8 mouse cellular contexts compared by ENCODE assay signal in the genomic region with DNA sequence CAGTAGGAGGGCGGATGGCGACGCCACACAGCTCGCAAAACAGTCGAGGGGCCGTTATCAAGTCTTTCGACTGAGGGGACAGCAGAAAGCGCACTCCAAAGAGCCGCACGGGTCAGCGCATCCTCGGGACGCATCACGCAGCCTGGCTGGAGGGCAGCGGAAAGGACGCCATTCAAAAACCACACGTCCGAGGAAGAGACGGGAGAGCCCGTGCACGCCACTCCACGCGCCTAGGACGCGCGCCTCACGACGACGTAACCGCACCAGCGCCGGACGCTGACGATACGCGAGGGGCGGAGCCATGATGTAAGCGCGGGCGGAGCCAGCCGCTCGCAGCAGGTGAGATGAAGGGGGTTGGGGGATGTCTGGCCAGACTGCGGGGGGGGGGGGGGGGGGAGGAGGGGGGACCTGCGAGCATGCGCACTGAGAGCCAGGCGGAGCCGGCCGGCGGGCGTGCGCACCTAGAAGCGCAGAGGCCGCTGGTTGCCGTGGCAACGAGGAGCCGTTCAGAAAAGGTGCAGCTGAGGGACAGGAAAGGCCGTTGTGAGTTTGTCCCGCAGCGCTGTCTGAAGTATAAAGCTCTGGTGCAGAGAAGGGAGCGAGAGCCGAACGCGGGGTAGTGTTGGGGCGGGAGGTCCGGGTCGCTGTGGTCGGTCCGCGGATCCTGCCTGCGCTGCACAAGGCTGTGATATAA. TPM values are rescaled to one million over a fixed set of nuclear protein-coding genes. Genes with fewer than 3 reads are reported as not detected.
DNase-seq lines count a peak whose midpoint lies in the region; ATAC-seq and TF ChIP-seq lines count a peak whose summit lies in the region.

A gene (plus strand): TSS at position 423 of the 694 bp plus-strand sequence.

- DNase-seq in ES-E14 (ENCODE audit: low read depth, low spot score): peak; percentile 90
- peak; percentile 91 for DNase-seq in cerebellum, adult 11-12 months
- DNase-seq in forebrain, postnatal 0 days: peak; percentile 97
- peak; percentile 77 for DNase-seq in heart, postnatal 4 days
- peak; percentile 88 to 93 for DNase-seq in layer of hippocampus, adult 2 months (ENCODE audit: low spot score in 2 of 2)
- peak; percentile 84 to 88 for DNase-seq in lung, adult 18-20 months
- peak; percentile 93 for DNase-seq in testis, postnatal 14 days (ENCODE audit: low spot score)

- H3K9me3 ChIP-seq in ES-E14 (ENCODE audit: control insufficient read depth, insufficient read depth, low read depth, low read length): no peaks in the 10 kb centered on the region
- no peaks in the 10 kb centered on the region for H3K9me3 ChIP-seq in forebrain, postnatal 0 days (ENCODE audit: low read length)

- peaks cover 6 to 14% of the 10 kb centered on the region in 2 experiments; a peak in 3 of 4 replicates for H3K4me1 ChIP-seq in ES-E14 (ENCODE audit: control insufficient read depth in 2 of 2, insufficient read depth in 2 of 2, low read length in 2 of 2, poor library complexity in 1 of 2)
- no peaks in the 10 kb centered on the region for H3K4me1 ChIP-seq in forebrain, postnatal 0 days (ENCODE audit: insufficient read depth)
- H3K4me1 ChIP-seq in olfactory bulb, adult 2 months (ENCODE audit: control insufficient read depth, insufficient read depth, low read length): peaks cover 3% of the 10 kb centered on the region; the same call in 1 of the 2 replicates

- peak within 1 kb of the TSS; percentile 72 for H3K4me2 ChIP-seq in forebrain, postnatal 0 days (ENCODE audit: low read depth)

- in situ Hi-C loops in ES-E14 (cut with MboI; ENCODE audit: low sequenced_read_pairs in 2 of 2, unreplicated experiment in 2 of 2): no loop called here

- H3K4me3 ChIP-seq in ES-E14 (ENCODE audit: insufficient read depth in 1 of 2, low read depth in 1 of 2, low read length in 2 of 2, poor library complexity in 1 of 2, severe bottlenecking in 1 of 2): peak within 1 kb of the TSS; percentile 83 to 84
- H3K4me3 ChIP-seq in forebrain, postnatal 0 days (ENCODE audit: low read depth, low read length): peak within 1 kb of the TSS; percentile 62
- H3K4me3 ChIP-seq in layer of hippocampus, adult 2 months: peak within 1 kb of the TSS; percentile 80
- peak within 1 kb of the TSS; percentile 96 for H3K4me3 ChIP-seq in olfactory bulb, adult 2 months (ENCODE audit: insufficient read depth, low read depth, low read length)

- no peaks in the 10 kb centered on the region for H3K27me3 ChIP-seq in forebrain, postnatal 0 days (ENCODE audit: insufficient read depth, low read length)

- peak; percentile 98 for ATAC-seq in forebrain, postnatal 0 days

- TF ChIP-seq CTCF in forebrain, postnatal 0 days (IDR thresholded peaks at IDR 0.05; ENCODE audit: low read depth): no peak
- no peak for TF ChIP-seq CTCF in layer of hippocampus, adult 2 months (conservative IDR thresholded peaks at IDR 0.05)
- TF ChIP-seq CTCF in olfactory bulb, adult 2 months (IDR thresholded peaks at IDR 0.05; ENCODE audit: insufficient read depth, low read depth, low read length): no peak

- peak within 1 kb of the TSS; percentile 76 for H3K27ac ChIP-seq in ES-E14 (ENCODE audit: insufficient read depth, low read depth, low read length, poor library complexity, severe bottlenecking)
- H3K27ac ChIP-seq in forebrain, postnatal 0 days (ENCODE audit: low read depth, low read length): peak within 1 kb of the TSS; percentile 80
- H3K27ac ChIP-seq in layer of hippocampus, adult 2 months: peak within 1 kb of the TSS; percentile 93
- H3K27ac ChIP-seq in olfactory bulb, adult 2 months (ENCODE audit: insufficient read depth, low read depth, low read length): peak within 1 kb of the TSS; percentile 79

- WGBS in forebrain, postnatal 0 days: under 1% methylated on average over 68 of the region's 70 CpGs
- under 1% methylated on average over 69 of the region's 70 CpGs for WGBS in olfactory bulb, adult 2 months

- no peaks in the 10 kb centered on the region for H3K36me3 ChIP-seq in ES-E14 (ENCODE audit: control insufficient read depth, insufficient read depth, low read length, poor library complexity, severe bottlenecking)
- no peaks in the 10 kb centered on the region for H3K36me3 ChIP-seq in forebrain, postnatal 0 days (ENCODE audit: insufficient read depth)

- TF ChIP-seq POLR2A in olfactory bulb, adult 2 months (IDR thresholded peaks at IDR 0.05; ENCODE audit: insufficient read depth, low read depth, low read length): peak; percentile 85

- peak within 1 kb of the TSS; percentile 94 for H3K9ac ChIP-seq in ES-E14 (ENCODE audit: insufficient read depth, low read depth, low read length, poor library complexity, severe bottlenecking)
- peak within 1 kb of the TSS; percentile 81 for H3K9ac ChIP-seq in forebrain, postnatal 0 days

TF ChIP-seq in ES-E14, 5 proteins besides CTCF, POLR2A, EP300 and RAD21:
- TF ChIP-seq HCFC1 (IDR thresholded peaks at IDR 0.05; ENCODE audit: borderline replicate concordance, insufficient read depth, low read length): peak; percentile 2; the same call in 1 of the 2 replicates
- no peak for TF ChIP-seq ZC3H11A (IDR thresholded peaks at IDR 0.05; ENCODE audit: borderline replicate concordance, low read depth, low read length)
TF ChIP-seq in ES-E14: peak in this region for 1.

RNA-seq across cellular contexts. Expression of the gene that starts here (rescaled TPM):
- total RNA-seq in ES-E14 (2012; rRNA removed): 2.4 and 5.7 TPM in 2 replicates
- 17.8 and 19.3 TPM in 2 replicates for total RNA-seq in forebrain, postnatal 0 days (2014; rRNA removed)
- 12.1 and 14.6 TPM in 2 replicates for polyA plus RNA-seq in forebrain, postnatal 0 days (2015; fragmentation: Nextera tagmentation; extraction: Ambion mirVana)
- total RNA-seq in heart, postnatal 4 days (2021): under 1 TPM; 0.91 to 0.95 TPM
- total RNA-seq in layer of hippocampus, adult 2 months (2021): 10 to 100 TPM; 22.8 to 24.3 TPM
- not detected in 2 replicates for polyA plus RNA-seq in olfactory bulb, adult 2 months (2012; ENCODE audit: insufficient read depth, insufficient read length, low replicate concordance, missing spikeins)

Comparison
In these comparisons a context has a peak if more than half of its experiments do, and no peak if none do; other contexts are left out.
1. Peak in every context shown above with its lines: DNase-seq, ATAC-seq, H3K4me3 ChIP-seq and H3K27ac ChIP-seq.
2. RNA of the gene that starts here (polyA plus RNA-seq): 12.1 to 14.6 TPM in forebrain, postnatal 0 days; not detected in olfactory bulb, adult 2 months; every median in the first group is over 10 times any median in the second.
3. Peak in DNase-seq in heart, postnatal 4 days; RNA of the gene not detected or under 1 TPM.